Mouse (Mus musculus): ENCODE measurements around the gene Pdxk. TPM values are rescaled to one million over a fixed set of nuclear protein-coding genes. Genes with fewer than 3 reads are reported as not detected.

Gene Pdxk
- polyA plus RNA-seq, 1 experiment from 2014 or later, result 52.5 TPM

DNA sequence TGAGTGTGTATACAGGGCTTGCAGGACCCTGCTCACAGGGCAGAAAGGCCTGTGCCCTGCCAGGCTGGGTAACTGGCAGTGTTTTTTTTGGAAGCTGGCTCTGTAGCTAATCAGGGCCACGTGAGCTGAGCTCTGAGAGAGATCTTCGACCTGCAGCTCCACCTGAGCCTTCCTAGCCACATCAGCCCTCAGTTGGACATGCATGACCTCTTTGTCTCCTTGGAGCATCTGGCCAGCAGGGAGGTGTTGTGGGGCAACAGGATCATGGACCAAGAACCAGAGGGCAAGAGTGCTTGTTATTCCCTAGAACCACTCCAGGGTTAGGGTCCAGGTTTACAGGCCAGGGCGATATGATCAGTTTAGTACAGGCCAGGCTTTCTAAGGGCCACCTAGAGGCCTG is 17.4 kb downstream of the Pdxk start:
- ATAC-seq, result no peak
- 84% methylated on average over 3 of the region's 3 CpGs for WGBS

DNA sequence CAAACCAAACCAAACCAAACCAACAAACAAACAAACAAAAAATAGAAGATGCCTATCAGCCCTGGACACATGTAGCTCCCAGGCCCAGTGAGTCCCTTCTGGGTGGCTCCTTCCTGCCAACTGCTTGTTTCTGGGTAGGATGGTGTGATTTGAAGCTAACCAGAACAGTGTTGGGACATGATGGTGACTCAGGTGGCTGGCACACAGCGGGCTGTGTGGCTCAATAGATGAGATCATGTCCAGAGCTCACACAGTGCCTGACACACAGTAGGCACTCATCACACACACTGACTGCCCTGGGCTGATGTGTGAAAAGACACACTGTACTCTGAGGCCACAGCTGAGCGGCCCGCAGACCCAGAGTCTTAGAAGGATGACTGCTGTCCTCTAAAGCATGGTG is 18.6 kb downstream of the Pdxk start:
- 100% methylated on average over 3 of the region's 3 CpGs for WGBS

More for the DNA sequence above, 17.4 kb downstream of the Pdxk start:
- no peak overlapping the region for H3K4me3 ChIP-seq (ENCODE audit: low read length)
- H3K9ac ChIP-seq (ENCODE audit: low read depth, low read length), result no peak overlapping the region
- 0 out of 2 replicates have a peak, but pooled peaks cover under 1% of the 10 kb centered on the region for H3K4me1 ChIP-seq (ENCODE audit: control insufficient read depth, insufficient read depth, low read depth, low read length)
- H3K27ac ChIP-seq (ENCODE audit: low read depth, low read length), result no peak overlapping the region
- H3K27me3 ChIP-seq (replicated peaks; ENCODE audit: control insufficient read depth, insufficient read depth, low read length), result no peaks in the 10 kb centered on the region
- no peaks in the 10 kb centered on the region for H3K9me3 ChIP-seq (ENCODE audit: control insufficient read depth, low read length)
- no peak overlapping the region for H3K4me2 ChIP-seq (ENCODE audit: low read length)
- H3K36me3 ChIP-seq (ENCODE audit: control insufficient read depth, insufficient read depth, low read length), result peaks cover 47% of the 10 kb centered on the region

DNA sequence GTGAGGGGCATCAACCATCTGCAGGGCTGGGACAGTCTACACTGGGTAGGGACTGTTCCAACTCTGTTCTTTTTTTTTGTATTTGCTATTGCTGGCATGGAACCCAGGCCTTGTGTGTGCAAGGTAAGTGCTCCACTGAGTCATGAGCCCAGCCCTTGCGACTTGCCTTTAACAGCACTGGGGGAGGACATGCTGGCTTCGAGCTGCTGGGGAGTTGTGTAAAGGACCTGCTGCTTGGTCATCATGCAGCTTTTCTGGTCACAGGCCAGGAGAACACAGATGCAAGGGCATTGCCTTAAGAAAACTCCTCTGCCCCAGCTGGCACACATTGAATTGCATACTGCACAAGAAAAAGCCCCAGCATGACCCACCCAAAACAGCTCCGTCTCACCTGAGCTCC is 22.5 kb downstream of the Pdxk start:
- H3K27ac ChIP-seq (ENCODE audit: low read depth, low read length), result no peak overlapping the region
- no peak overlapping the region for H3K4me2 ChIP-seq (ENCODE audit: low read length)
- no peak overlapping the region for H3K9ac ChIP-seq (ENCODE audit: low read depth, low read length)
- ATAC-seq, result no peak
- H3K4me3 ChIP-seq (ENCODE audit: low read length), result no peak overlapping the region
- H3K4me1 ChIP-seq (ENCODE audit: control insufficient read depth, insufficient read depth, low read depth, low read length), result no peaks in the 10 kb centered on the region
- peaks cover 43% of the 10 kb centered on the region for H3K36me3 ChIP-seq (ENCODE audit: control insufficient read depth, insufficient read depth, low read length)
- no peaks in the 10 kb centered on the region for H3K27me3 ChIP-seq (replicated peaks; ENCODE audit: control insufficient read depth, insufficient read depth, low read length)
- no peaks in the 10 kb centered on the region for H3K9me3 ChIP-seq (ENCODE audit: control insufficient read depth, low read length)
- 96% methylated on average over 3 of the region's 3 CpGs for WGBS

More for the DNA sequence above, 18.6 kb downstream of the Pdxk start:
- no peak for ATAC-seq
- H3K4me1 ChIP-seq (ENCODE audit: control insufficient read depth, insufficient read depth, low read depth, low read length), result no peaks in the 10 kb centered on the region
- no peaks in the 10 kb centered on the region for H3K9me3 ChIP-seq (ENCODE audit: control insufficient read depth, low read length)
- H3K9ac ChIP-seq (ENCODE audit: low read depth, low read length), result no peak overlapping the region
- no peak overlapping the region for H3K27ac ChIP-seq (ENCODE audit: low read depth, low read length)
- no peak overlapping the region for H3K4me3 ChIP-seq (ENCODE audit: low read length)
- H3K27me3 ChIP-seq (replicated peaks; ENCODE audit: control insufficient read depth, insufficient read depth, low read length), result no peaks in the 10 kb centered on the region
- peaks cover 46% of the 10 kb centered on the region for H3K36me3 ChIP-seq (ENCODE audit: control insufficient read depth, insufficient read depth, low read length)
- H3K4me2 ChIP-seq (ENCODE audit: low read length), result no peak overlapping the region

DNA sequence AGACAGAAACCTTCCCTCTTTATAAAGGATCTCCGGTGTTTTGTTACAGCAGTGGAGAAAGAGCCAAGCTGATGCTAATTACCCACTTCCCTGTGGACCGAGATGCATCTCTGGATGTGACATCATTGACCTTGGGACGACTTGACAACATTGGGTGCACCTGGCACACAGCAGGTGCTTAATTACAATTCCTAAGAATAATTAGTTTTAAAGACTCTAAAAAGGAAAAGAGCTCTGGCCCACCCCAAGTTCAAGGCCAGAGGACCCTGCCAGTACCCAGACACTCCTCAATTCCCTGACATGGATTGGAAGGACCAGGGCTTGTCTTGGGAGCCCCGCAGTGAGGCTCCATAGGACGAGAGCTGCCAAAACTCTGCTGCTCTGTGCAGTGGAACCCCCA is 23.2 kb downstream of the Pdxk start:
- no peaks in the 10 kb centered on the region for H3K27me3 ChIP-seq (replicated peaks; ENCODE audit: control insufficient read depth, insufficient read depth, low read length)
- no peak overlapping the region for H3K9ac ChIP-seq (ENCODE audit: low read depth, low read length)
- 83% methylated on average over 5 of the region's 5 CpGs for WGBS
- H3K4me3 ChIP-seq (ENCODE audit: low read length), result no peak overlapping the region
- H3K9me3 ChIP-seq (ENCODE audit: control insufficient read depth, low read length), result no peaks in the 10 kb centered on the region
- H3K4me2 ChIP-seq (ENCODE audit: low read length), result no peak overlapping the region
- ATAC-seq, result no peak
- H3K27ac ChIP-seq (ENCODE audit: low read depth, low read length), result no peak overlapping the region
- H3K4me1 ChIP-seq (ENCODE audit: control insufficient read depth, insufficient read depth, low read depth, low read length), result no peaks in the 10 kb centered on the region
- H3K36me3 ChIP-seq (ENCODE audit: control insufficient read depth, insufficient read depth, low read length), result peaks cover 37% of the 10 kb centered on the region

DNA sequence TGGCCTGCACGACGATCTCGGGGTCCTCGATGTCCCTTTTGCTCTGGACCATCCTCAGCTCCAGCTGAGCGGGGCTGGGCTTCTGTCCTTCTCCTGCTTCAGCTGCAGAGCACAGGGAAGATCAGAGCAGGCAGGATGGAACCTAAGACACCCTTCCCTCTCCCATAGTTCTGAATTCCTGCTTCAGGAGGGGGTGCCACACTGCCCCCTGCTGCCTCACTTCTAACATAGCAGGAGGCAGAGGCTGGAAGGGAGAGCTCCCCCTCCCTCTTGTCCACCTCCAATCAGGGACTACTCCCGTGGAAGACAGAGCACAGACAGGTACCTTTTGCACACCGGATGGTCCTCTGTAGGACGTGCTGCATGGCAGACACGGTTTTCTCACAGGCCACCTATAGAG is 24.0 kb downstream of the Pdxk start:
- no peaks in the 10 kb centered on the region for H3K4me1 ChIP-seq (ENCODE audit: control insufficient read depth, insufficient read depth, low read depth, low read length)
- H3K36me3 ChIP-seq (ENCODE audit: control insufficient read depth, insufficient read depth, low read length), result peaks cover 32% of the 10 kb centered on the region
- ATAC-seq, result no peak
- no peak overlapping the region for H3K4me2 ChIP-seq (ENCODE audit: low read length)
- H3K4me3 ChIP-seq (ENCODE audit: low read length), result no peak overlapping the region
- no peak overlapping the region for H3K9ac ChIP-seq (ENCODE audit: low read depth, low read length)
- 67% methylated on average over 9 of the region's 9 CpGs for WGBS
- H3K27ac ChIP-seq (ENCODE audit: low read depth, low read length), result no peak overlapping the region
- H3K9me3 ChIP-seq (ENCODE audit: control insufficient read depth, low read length), result no peaks in the 10 kb centered on the region
- no peaks in the 10 kb centered on the region for H3K27me3 ChIP-seq (replicated peaks; ENCODE audit: control insufficient read depth, insufficient read depth, low read length)

DNA sequence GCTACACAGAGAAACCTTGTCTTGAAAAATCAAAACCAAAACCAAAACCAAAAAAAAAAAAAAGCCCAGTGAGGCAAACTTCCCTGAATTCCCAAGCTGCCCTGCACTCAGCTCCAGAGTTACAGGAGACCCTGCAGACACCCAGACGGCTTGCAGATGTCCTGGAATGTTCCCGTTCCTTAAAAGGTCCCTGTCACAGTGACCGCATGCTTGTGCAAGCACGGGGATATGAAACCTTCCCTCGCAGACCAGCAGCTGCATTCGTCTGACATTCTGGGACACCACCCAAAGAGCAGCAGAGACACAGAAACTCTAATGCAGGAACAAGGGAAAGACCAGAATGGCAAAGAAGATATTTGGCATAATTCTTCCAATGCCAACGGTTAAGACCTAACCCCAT is 24.8 kb downstream of the Pdxk start:
- ATAC-seq, result no peak
- Histone ChIP-seq H3K27me3 (replicated peaks; ENCODE audit: control insufficient read depth, insufficient read depth, low read length) (no peaks in the 10 kb centered on the region), H3K9me3 (ENCODE audit: control insufficient read depth, low read length) (no peaks in the 10 kb centered on the region), H3K36me3 (ENCODE audit: control insufficient read depth, insufficient read depth, low read length) (peaks cover 30% of the 10 kb centered on the region), H3K27ac (ENCODE audit: low read depth, low read length) (no peak overlapping the region), H3K4me2 (ENCODE audit: low read length) (no peak overlapping the region), H3K4me1 (ENCODE audit: control insufficient read depth, insufficient read depth, low read depth, low read length) (no peaks in the 10 kb centered on the region), H3K4me3 (ENCODE audit: low read length) (no peak overlapping the region), H3K9ac (ENCODE audit: low read depth, low read length) (no peak overlapping the region)
- 90% methylated on average over 7 of the region's 7 CpGs for WGBS

DNA sequence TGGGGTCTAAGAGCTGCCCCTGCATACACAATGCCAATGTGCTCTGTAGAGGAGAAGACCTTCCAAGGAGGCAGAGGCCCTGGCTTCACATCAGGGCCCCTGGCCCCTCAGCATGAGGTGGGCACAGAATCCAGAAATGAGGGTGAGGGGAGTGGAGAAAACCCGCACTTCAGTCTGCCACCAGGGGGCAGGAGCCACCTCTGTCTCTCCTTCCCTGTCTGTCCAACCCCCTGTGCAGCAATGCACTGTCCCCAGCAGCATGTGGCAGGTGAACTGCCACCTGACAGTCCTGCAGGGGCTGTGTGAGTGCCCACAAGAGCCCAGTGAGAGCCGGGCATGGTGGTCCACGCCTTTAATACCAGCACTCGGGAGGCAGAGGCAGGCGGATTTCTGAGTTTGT is 25.2 kb downstream of the Pdxk start:
- H3K36me3 ChIP-seq (ENCODE audit: control insufficient read depth, insufficient read depth, low read length), result peaks cover 28% of the 10 kb centered on the region
- H3K27me3 ChIP-seq (replicated peaks; ENCODE audit: control insufficient read depth, insufficient read depth, low read length), result no peaks in the 10 kb centered on the region
- H3K9me3 ChIP-seq (ENCODE audit: control insufficient read depth, low read length), result no peaks in the 10 kb centered on the region
- no peak overlapping the region for H3K4me3 ChIP-seq (ENCODE audit: low read length)
- ATAC-seq, result no peak
- no peak overlapping the region for H3K4me2 ChIP-seq (ENCODE audit: low read length)
- no peak overlapping the region for H3K9ac ChIP-seq (ENCODE audit: low read depth, low read length)
- 62% methylated on average over 5 of the region's 5 CpGs for WGBS
- H3K4me1 ChIP-seq (ENCODE audit: control insufficient read depth, insufficient read depth, low read depth, low read length), result no peaks in the 10 kb centered on the region
- H3K27ac ChIP-seq (ENCODE audit: low read depth, low read length), result no peak overlapping the region

DNA sequence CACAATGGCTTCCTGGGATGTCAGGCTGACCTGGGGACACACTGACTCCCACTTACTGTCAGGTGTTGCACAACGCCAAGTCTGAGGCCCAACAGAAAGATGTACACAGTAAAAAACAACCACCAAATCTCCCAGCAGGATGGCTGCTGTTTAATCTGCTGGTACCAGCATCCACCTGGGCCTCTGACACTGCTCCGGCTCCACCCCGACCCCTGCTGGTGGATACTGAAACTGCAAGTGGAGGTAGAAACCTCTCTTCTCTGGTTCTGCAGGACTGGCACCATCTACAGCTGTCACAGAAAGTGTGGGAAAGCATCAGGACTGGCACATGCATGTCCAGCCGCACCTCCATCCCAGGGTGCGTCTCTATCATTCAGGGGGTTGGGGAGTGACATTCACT is 26.7 kb downstream of the Pdxk start:
- no peaks in the 10 kb centered on the region for H3K9me3 ChIP-seq (ENCODE audit: control insufficient read depth, low read length)
- H3K4me1 ChIP-seq (ENCODE audit: control insufficient read depth, insufficient read depth, low read depth, low read length), result no peaks in the 10 kb centered on the region
- peaks cover 15% of the 10 kb centered on the region for H3K36me3 ChIP-seq (ENCODE audit: control insufficient read depth, insufficient read depth, low read length)
- H3K4me3 ChIP-seq (ENCODE audit: low read length), result no peak overlapping the region
- H3K9ac ChIP-seq (ENCODE audit: low read depth, low read length), result no peak overlapping the region
- no peak overlapping the region for H3K4me2 ChIP-seq (ENCODE audit: low read length)
- no peak overlapping the region for H3K27ac ChIP-seq (ENCODE audit: low read depth, low read length)
- peak; percentile 29; the same call in 1 of the 2 replicates for ATAC-seq
- 14% methylated on average over 5 of the region's 5 CpGs for WGBS
- H3K27me3 ChIP-seq (replicated peaks; ENCODE audit: control insufficient read depth, insufficient read depth, low read length), result no peaks in the 10 kb centered on the region

DNA sequence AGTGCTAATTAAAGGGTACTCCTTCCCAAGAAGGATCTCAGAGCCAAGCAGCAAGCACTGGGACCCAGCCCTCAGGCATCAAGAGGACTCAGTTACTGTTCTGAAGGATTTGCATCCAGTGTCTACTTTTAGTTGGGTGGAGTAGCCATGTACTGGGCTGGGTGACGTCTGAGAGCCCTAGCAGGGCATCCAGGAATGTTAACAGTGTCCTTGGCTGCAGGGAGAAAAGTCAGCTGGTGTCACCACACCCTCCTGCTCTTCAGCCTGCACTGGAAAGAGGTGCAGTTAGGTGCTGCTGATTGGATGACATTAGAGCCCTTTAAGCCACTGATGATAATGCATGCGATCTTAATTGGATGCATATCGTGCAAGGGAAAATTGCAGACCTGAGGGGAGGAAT is 31.9 kb downstream of the Pdxk start:
- WGBS, result 70% methylated on average over 3 of the region's 3 CpGs
- no peak overlapping the region for H3K4me2 ChIP-seq (ENCODE audit: low read length)
- no peaks in the 10 kb centered on the region for H3K27me3 ChIP-seq (replicated peaks; ENCODE audit: control insufficient read depth, insufficient read depth, low read length)
- H3K4me1 ChIP-seq (ENCODE audit: control insufficient read depth, insufficient read depth, low read depth, low read length), result no peaks in the 10 kb centered on the region
- no peak overlapping the region for H3K9ac ChIP-seq (ENCODE audit: low read depth, low read length)
- no peak overlapping the region for H3K27ac ChIP-seq (ENCODE audit: low read depth, low read length)
- H3K9me3 ChIP-seq (ENCODE audit: control insufficient read depth, low read length), result no peaks in the 10 kb centered on the region
- peaks cover 9% of the 10 kb centered on the region for H3K36me3 ChIP-seq (ENCODE audit: control insufficient read depth, insufficient read depth, low read length)
- H3K4me3 ChIP-seq (ENCODE audit: low read length), result no peak overlapping the region
- no peak for ATAC-seq

DNA sequence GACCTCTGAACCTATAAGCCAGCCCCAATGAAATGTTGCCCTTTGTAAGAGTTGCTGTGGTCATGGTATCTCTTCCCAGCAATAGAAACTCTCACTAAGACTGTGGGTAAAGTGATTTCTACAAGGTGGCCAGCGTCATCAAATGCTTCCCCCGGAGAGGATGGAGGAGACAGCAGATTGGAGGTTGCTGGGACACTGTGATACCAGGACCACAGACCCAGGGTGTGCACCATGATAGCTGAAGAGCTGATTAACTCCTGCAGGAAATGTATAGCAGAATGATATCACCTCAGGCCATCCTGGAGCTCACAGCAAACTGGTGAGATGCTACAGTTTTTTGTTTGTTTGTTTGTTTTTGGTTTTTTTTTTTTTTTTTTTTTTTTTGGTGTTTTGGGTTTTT is 35.0 kb downstream of the Pdxk start:
- H3K9me3 ChIP-seq (ENCODE audit: control insufficient read depth, low read length), result no peaks in the 10 kb centered on the region
- H3K9ac ChIP-seq (ENCODE audit: low read depth, low read length), result no peak overlapping the region
- no peaks in the 10 kb centered on the region for H3K27me3 ChIP-seq (replicated peaks; ENCODE audit: control insufficient read depth, insufficient read depth, low read length)
- peaks cover 5% of the 10 kb centered on the region; the same call in 1 of the 2 replicates for H3K4me1 ChIP-seq (ENCODE audit: control insufficient read depth, insufficient read depth, low read depth, low read length)
- ATAC-seq, result no peak
- no peak overlapping the region for H3K4me2 ChIP-seq (ENCODE audit: low read length)
- H3K36me3 ChIP-seq (ENCODE audit: control insufficient read depth, insufficient read depth, low read length), result peaks cover 16% of the 10 kb centered on the region
- no peak overlapping the region for H3K27ac ChIP-seq (ENCODE audit: low read depth, low read length)
- no peak overlapping the region for H3K4me3 ChIP-seq (ENCODE audit: low read length)
- WGBS, result 98% methylated on average over 2 of the region's 2 CpGs
